Mouse (Mus musculus) megakaryocyte, adult 5-6 weeks (primary cell): ENCODE results near the gene Mfsd4b5. TPM values are rescaled to one million over a fixed set of nuclear protein-coding genes. Genes with fewer than 3 reads are reported as not detected.
"Not testable (repeated sequence)": the region's sequence is repeated elsewhere in the genome, so short reads cannot be mapped to it uniquely, and the experiment has no call there.

Source experiments
- ATAC-seq: 2 replicates; pipeline ENCODE4 v1.8.0; 2016; ENCODE audit warnings: mild to moderate bottlenecking, inconsistent platforms; ENCODE audit not compliant: poor library complexity, severe bottlenecking
- total RNA-seq, 2 experiments: library from RNA; stranded (forward) in 1 of 2; stranded (reverse) in 1 of 2; fragments of 153-499, 151-499 nt in 1 of 2; fragments of 221-1000, 200-1000 nt in 1 of 2; gene quantifications; 2 replicates each; pipeline versions ENCODE4 v1.2.3 to v1.2.4; 2015 to 2017

Mfsd4b5 gene
- total RNA-seq, 2 experiments from 2014 or later, result 0.76 to 1.1 TPM

DNA sequence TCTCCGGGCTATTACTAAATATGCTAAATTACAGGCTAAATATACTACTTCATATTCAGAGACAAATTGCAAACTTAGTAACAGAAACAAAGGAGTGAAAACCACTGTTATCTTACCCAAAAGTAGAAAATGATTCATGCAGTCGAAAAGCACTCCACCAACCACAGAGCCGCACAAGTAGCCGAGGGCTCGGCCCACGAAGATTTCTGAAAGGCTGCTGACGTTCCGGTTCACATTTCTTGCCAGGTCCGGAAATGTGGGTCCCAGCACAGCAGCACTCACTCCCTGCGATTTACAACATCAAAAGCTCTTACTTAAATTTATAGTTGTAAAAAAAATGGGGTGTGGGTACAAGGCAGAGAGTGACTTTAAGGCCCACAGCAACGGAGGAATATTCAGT, 11.5 kb downstream of the Mfsd4b5 start:
- no peak for ATAC-seq

- no peak for ATAC-seq
These were observed 18.9 kb downstream of the Mfsd4b5 start for GRCm38 (mm10) chr10:39967512-39967911.

GRCm38 (mm10) chr10:39961906-39962305, 24.5 kb downstream of the Mfsd4b5 start:
- ATAC-seq, result no peak

DNA sequence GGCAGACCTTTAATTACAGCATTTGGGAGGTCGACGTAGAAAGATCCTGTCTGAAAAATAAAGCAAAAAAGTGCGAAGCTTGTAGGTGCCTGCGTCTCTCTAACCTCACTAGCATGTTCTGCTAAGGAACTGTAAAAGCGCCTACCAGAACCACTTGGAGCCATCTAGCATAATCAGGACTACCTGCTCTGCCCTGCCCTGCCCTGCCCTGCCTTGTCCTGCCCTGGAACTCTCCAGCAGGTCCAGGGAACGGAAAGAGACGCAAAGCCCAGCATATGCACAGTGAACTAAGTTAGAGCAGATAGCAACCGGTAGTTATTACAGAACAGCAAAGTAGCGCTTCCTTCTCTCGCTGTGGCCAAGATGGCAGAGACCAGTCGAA, 26.0 kb downstream of the Mfsd4b5 start:
- 0 out of 2 replicates have a peak, but pooled peaks have one; percentile 2 for ATAC-seq

GRCm38 (mm10) chr10:39959761-39960440, 26.5 kb downstream of the Mfsd4b5 start, which contains the start of gene Mfsd4b3:
Gene Mfsd4b3, minus strand, starts transcription at chr10:39960153.
- ATAC-seq, result peak; percentile 95

- ATAC-seq, result no peak
These were observed 28.2 kb downstream of the Mfsd4b5 start for GRCm38 (mm10) chr10:39958266-39958665.

- ATAC-seq, result no peak
These were observed 30.0 kb downstream of the Mfsd4b5 start for GRCm38 (mm10) chr10:39956340-39956878.

GRCm38 (mm10) chr10:39955163-39955562, 31.3 kb downstream of the Mfsd4b5 start:
- ATAC-seq, result no peak

- ATAC-seq, result no peak
These were observed 37.0 kb downstream of the Mfsd4b5 start for GRCm38 (mm10) chr10:39949377-39949954.

DNA sequence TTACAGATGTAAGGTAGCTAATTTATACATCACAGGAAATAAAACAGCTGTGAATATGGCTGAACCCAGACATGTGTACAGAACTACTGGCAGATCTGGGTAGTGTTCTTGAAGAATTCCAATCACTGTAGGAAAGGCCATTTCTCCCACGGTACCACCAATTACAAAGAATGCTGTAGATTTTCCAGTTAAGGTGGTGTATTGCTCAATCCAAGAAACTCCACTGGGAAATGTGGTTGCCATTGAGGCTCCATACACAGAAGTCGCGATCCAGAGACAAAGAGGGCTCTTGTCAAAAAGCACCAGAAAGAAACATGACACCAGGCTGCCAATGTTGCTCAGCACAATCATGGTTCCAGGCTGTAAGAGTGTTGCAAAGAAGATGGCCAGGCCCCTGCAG, 39.3 kb downstream of the Mfsd4b5 start:
- not testable (repeated sequence) for ATAC-seq

DNA sequence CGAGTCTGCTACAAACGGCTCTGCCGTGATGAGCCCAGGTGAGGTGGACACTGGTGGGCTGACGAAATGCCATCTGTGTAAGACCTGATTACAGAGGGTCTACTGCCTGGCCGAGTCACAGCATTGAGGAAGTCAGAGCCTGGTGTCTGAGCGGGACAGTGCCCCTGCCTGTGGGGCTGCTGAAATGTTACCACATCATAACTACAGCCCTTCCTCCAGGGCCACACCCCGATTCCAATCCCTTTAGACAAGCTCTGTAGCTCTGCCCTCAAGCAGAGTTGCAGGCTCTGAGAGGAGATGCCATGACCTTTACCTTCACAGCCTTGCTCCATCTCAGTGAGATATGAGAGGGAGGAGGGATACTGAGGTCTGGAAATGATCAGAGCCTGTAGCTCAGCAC, 49.9 kb downstream of the Mfsd4b5 start:
- ATAC-seq, result peak; percentile 97

- peak; percentile 38; the same call in 1 of the 2 replicates for ATAC-seq
These were observed 59.8 kb downstream of the Mfsd4b5 start, which contains the start of gene Mfsd4b2 for GRCm38 (mm10) chr10:39926616-39927139. Gene Mfsd4b2, minus strand, starts transcription at chr10:39926923.

DNA sequence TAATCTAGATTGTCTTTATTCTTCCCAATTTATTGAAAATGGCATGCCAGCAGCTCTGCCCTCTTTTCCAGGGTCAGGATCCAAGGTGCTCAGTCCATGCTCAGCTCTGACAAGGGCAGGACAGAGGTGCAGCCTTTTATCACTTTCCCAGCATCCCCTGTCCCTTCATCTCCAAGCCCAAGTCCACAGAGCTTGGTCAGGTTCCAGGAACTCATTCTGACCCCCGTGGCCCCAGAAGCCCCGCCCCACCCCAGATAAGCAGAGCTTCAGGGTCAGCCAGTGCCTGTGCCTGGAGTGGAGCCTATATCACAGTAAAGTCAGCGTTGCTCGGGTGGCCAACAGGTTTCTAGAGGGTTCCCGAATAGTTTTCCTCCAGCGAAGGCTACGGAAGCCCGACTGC, 61.9 kb downstream of the Mfsd4b5 start:
- not testable (repeated sequence) for ATAC-seq

GRCm38 (mm10) chr10:39912616-39913015, 73.8 kb downstream of the Mfsd4b5 start:
- no peak for ATAC-seq

- peak; percentile 60; the same call in 1 of the 2 replicates for ATAC-seq
These were observed 77.5 kb downstream of the Mfsd4b5 start for GRCm38 (mm10) chr10:39908768-39909441.

Other genes starting within 250 kb of the Mfsd4b5 start
- gene Mfsd4b4, start 87.4 kb downstream of the Mfsd4b5 start, total RNA-seq (2015), result 2.2 and 2.4 TPM in 2 replicates
- 2.1 and 3.5 TPM in 2 replicates for gene Mfsd4b4, start 87.4 kb downstream of the Mfsd4b5 start, total RNA-seq (2017)
- not detected in 2 replicates for gene Mfsd4b2, start 59.7 kb downstream of the Mfsd4b5 start, total RNA-seq (2015)
- not detected in 2 replicates for gene Mfsd4b2, start 59.7 kb downstream of the Mfsd4b5 start, total RNA-seq (2017)
- 0.64 and 0.69 TPM in 2 replicates for gene Mfsd4b3, start 26.5 kb downstream of the Mfsd4b5 start, total RNA-seq (2015)
- 0.94 and 1.1 TPM in 2 replicates for gene Mfsd4b3, start 26.5 kb downstream of the Mfsd4b5 start, total RNA-seq (2017)
- gene Mfsd4b1, start 38.6 kb upstream of the Mfsd4b5 start, total RNA-seq (2015), result not detected in 2 replicates
- gene Mfsd4b1, start 38.6 kb upstream of the Mfsd4b5 start, total RNA-seq (2017), result not detected in 2 replicates
- 45.0 and 56.3 TPM in 2 replicates for gene Slc16a10, start 155.6 kb upstream of the Mfsd4b5 start, total RNA-seq (2015)
- gene Slc16a10, start 155.6 kb upstream of the Mfsd4b5 start, total RNA-seq (2017), result 29.8 and 31.6 TPM in 2 replicates